Mouse (Mus musculus): ENCODE measurements at regions not wholly inside any gene's neighbourhood (a gene's known extent, or its start where the extent isn't known, plus 50 kb on each side); places are given as distances from the start of the nearest gene placed in this dataset.

GRCm38 (mm10) chr14:98937933-98938332 is 56.2 kb downstream of the Rpl36a-ps1 start:
- H3K9me3 ChIP-seq (ENCODE audit: low read length) = no peaks in the 10 kb centered on the region
- 88% methylated on average over 1 of the region's 1 CpGs for WGBS
- H3K27me3 ChIP-seq (replicated peaks; ENCODE audit: insufficient read depth, low read length) = no peaks in the 10 kb centered on the region
- no peak overlapping the region for H3K4me3 ChIP-seq (ENCODE audit: low read depth, low read length)
- H3K27ac ChIP-seq (ENCODE audit: low read length) = no peak overlapping the region
- H3K4me1 ChIP-seq (ENCODE audit: insufficient read depth, low read depth, low read length) = no peaks in the 10 kb centered on the region
- no peak overlapping the region for H3K4me2 ChIP-seq (replicated peaks; ENCODE audit: low read depth, low read length)
- no peak for TF ChIP-seq EP300 (IDR thresholded peaks at IDR 0.05)
- TF ChIP-seq CTCF (IDR thresholded peaks at IDR 0.05) = no peak
- H3K36me3 ChIP-seq (ENCODE audit: insufficient read depth, low read length) = no peaks in the 10 kb centered on the region
- no peak for DNase-seq (ENCODE audit: low spot score)
- ATAC-seq = no peak
- no peak overlapping the region for H3K9ac ChIP-seq (replicated peaks; ENCODE audit: low read depth)

GRCm38 (mm10) chr14:98937373-98937772 is 56.7 kb downstream of the Rpl36a-ps1 start:
- Histone ChIP-seq H3K9ac (replicated peaks; ENCODE audit: low read depth) (no peak overlapping the region), H3K4me1 (ENCODE audit: insufficient read depth, low read depth, low read length) (no peaks in the 10 kb centered on the region), H3K27me3 (replicated peaks; ENCODE audit: insufficient read depth, low read length) (no peaks in the 10 kb centered on the region), H3K4me3 (ENCODE audit: low read depth, low read length) (no peak overlapping the region), H3K27ac (ENCODE audit: low read length) (no peak overlapping the region), H3K9me3 (ENCODE audit: low read length) (no peaks in the 10 kb centered on the region), H3K4me2 (replicated peaks; ENCODE audit: low read depth, low read length) (no peak overlapping the region), H3K36me3 (ENCODE audit: insufficient read depth, low read length) (no peaks in the 10 kb centered on the region)
- TF ChIP-seq EP300 (IDR thresholded peaks at IDR 0.05) (no peak), CTCF (IDR thresholded peaks at IDR 0.05) (no peak)
- DNase-seq (ENCODE audit: low spot score) (no peak), ATAC-seq (no peak)
- 83% methylated on average over 2 of the region's 2 CpGs for WGBS

- Histone ChIP-seq H3K27ac (ENCODE audit: low read length) (no peak overlapping the region), H3K9me3 (ENCODE audit: low read length) (no peaks in the 10 kb centered on the region), H3K4me1 (ENCODE audit: insufficient read depth, low read depth, low read length) (no peaks in the 10 kb centered on the region), H3K36me3 (ENCODE audit: insufficient read depth, low read length) (no peaks in the 10 kb centered on the region), H3K27me3 (replicated peaks; ENCODE audit: insufficient read depth, low read length) (no peaks in the 10 kb centered on the region), H3K9ac (replicated peaks; ENCODE audit: low read depth) (no peak overlapping the region), H3K4me2 (replicated peaks; ENCODE audit: low read depth, low read length) (no peak overlapping the region), H3K4me3 (ENCODE audit: low read depth, low read length) (no peak overlapping the region)
- DNase-seq (ENCODE audit: low spot score) (no peak), ATAC-seq (no peak)
- TF ChIP-seq EP300 (IDR thresholded peaks at IDR 0.05) (no peak), CTCF (IDR thresholded peaks at IDR 0.05) (no peak)
- 12% methylated on average over 3 of the region's 3 CpGs for WGBS
Observed at GRCm38 (mm10) chr14:98933371-98933916, 60.7 kb downstream of the Rpl36a-ps1 start.

GRCm38 (mm10) chr14:98929276-98929675 is 64.8 kb downstream of the Rpl36a-ps1 start:
- DNase-seq (ENCODE audit: low spot score) (peak; percentile 59), ATAC-seq (0 out of 2 replicates have a peak, but pooled peaks have one; percentile 12)
- Histone ChIP-seq H3K9ac (replicated peaks; ENCODE audit: low read depth) (no peak overlapping the region), H3K4me2 (replicated peaks; ENCODE audit: low read depth, low read length) (no peak overlapping the region), H3K27me3 (replicated peaks; ENCODE audit: insufficient read depth, low read length) (no peaks in the 10 kb centered on the region), H3K36me3 (ENCODE audit: insufficient read depth, low read length) (no peaks in the 10 kb centered on the region), H3K9me3 (ENCODE audit: low read length) (no peaks in the 10 kb centered on the region), H3K4me1 (ENCODE audit: insufficient read depth, low read depth, low read length) (no peaks in the 10 kb centered on the region), H3K27ac (ENCODE audit: low read length) (no peak overlapping the region), H3K4me3 (ENCODE audit: low read depth, low read length) (no peak overlapping the region)
- TF ChIP-seq CTCF (IDR thresholded peaks at IDR 0.05) (no peak), EP300 (IDR thresholded peaks at IDR 0.05) (peak; percentile 54)
- 38% methylated on average over 2 of the region's 2 CpGs for WGBS

- no peak for ATAC-seq
- DNase-seq (ENCODE audit: low spot score) = no peak
- Histone ChIP-seq H3K9me3 (ENCODE audit: low read length) (no peaks in the 10 kb centered on the region), H3K27me3 (replicated peaks; ENCODE audit: insufficient read depth, low read length) (no peaks in the 10 kb centered on the region), H3K4me1 (ENCODE audit: insufficient read depth, low read depth, low read length) (no peaks in the 10 kb centered on the region), H3K4me3 (ENCODE audit: low read depth, low read length) (no peak overlapping the region), H3K9ac (replicated peaks; ENCODE audit: low read depth) (no peak overlapping the region), H3K4me2 (replicated peaks; ENCODE audit: low read depth, low read length) (no peak overlapping the region), H3K36me3 (ENCODE audit: insufficient read depth, low read length) (no peaks in the 10 kb centered on the region), H3K27ac (ENCODE audit: low read length) (no peak overlapping the region)
- WGBS = 69% methylated on average over 5 of the region's 5 CpGs
- TF ChIP-seq CTCF (IDR thresholded peaks at IDR 0.05) (no peak), EP300 (IDR thresholded peaks at IDR 0.05) (no peak)
Observed at GRCm38 (mm10) chr14:98908234-98908633, 85.9 kb downstream of the Rpl36a-ps1 start.

GRCm38 (mm10) chr14:98898876-98899275 is 95.2 kb downstream of the Rpl36a-ps1 start:
- Histone ChIP-seq H3K9me3 (ENCODE audit: low read length) (no peaks in the 10 kb centered on the region), H3K36me3 (ENCODE audit: insufficient read depth, low read length) (no peaks in the 10 kb centered on the region), H3K4me3 (ENCODE audit: low read depth, low read length) (no peak overlapping the region), H3K4me1 (ENCODE audit: insufficient read depth, low read depth, low read length) (no peaks in the 10 kb centered on the region), H3K9ac (replicated peaks; ENCODE audit: low read depth) (no peak overlapping the region), H3K27me3 (replicated peaks; ENCODE audit: insufficient read depth, low read length) (no peaks in the 10 kb centered on the region), H3K27ac (ENCODE audit: low read length) (no peak overlapping the region), H3K4me2 (replicated peaks; ENCODE audit: low read depth, low read length) (no peak overlapping the region)
- 69% methylated on average over 4 of the region's 4 CpGs for WGBS
- TF ChIP-seq EP300 (IDR thresholded peaks at IDR 0.05) (no peak), CTCF (IDR thresholded peaks at IDR 0.05) (no peak)
- DNase-seq (ENCODE audit: low spot score) = no peak
- no peak for ATAC-seq

- no peaks in the 10 kb centered on the region for H3K27me3 ChIP-seq (replicated peaks; ENCODE audit: insufficient read depth, low read length)
- TF ChIP-seq EP300 (IDR thresholded peaks at IDR 0.05) = no peak
- no peak for TF ChIP-seq CTCF (IDR thresholded peaks at IDR 0.05)
- no peak overlapping the region for H3K4me2 ChIP-seq (replicated peaks; ENCODE audit: low read depth, low read length)
- H3K9ac ChIP-seq (replicated peaks; ENCODE audit: low read depth) = no peak overlapping the region
- H3K4me1 ChIP-seq (ENCODE audit: insufficient read depth, low read depth, low read length) = no peaks in the 10 kb centered on the region
- no peaks in the 10 kb centered on the region for H3K36me3 ChIP-seq (ENCODE audit: insufficient read depth, low read length)
- H3K27ac ChIP-seq (ENCODE audit: low read length) = no peak overlapping the region
- DNase-seq (ENCODE audit: low spot score) (no peak), ATAC-seq (no peak)
- no peak overlapping the region for H3K4me3 ChIP-seq (ENCODE audit: low read depth, low read length)
- WGBS = 75% methylated on average over 1 of the region's 1 CpGs
- no peaks in the 10 kb centered on the region for H3K9me3 ChIP-seq (ENCODE audit: low read length)
Observed at GRCm38 (mm10) chr14:98897390-98897789, 96.7 kb downstream of the Rpl36a-ps1 start.

Data from lung, postnatal 0 days (tissue).